Mouse (Mus musculus): ENCODE results near the gene Baz2b. TPM values are rescaled to one million over a fixed set of nuclear protein-coding genes. Genes with fewer than 3 reads are reported as not detected.
A peak's percentile ranks its signal among the peaks of the same experiment; 100 is the strongest.

The Baz2b gene
- polyA plus RNA-seq, 1 experiment from 2014 or later: 108 TPM

- peaks cover 3% of the 10 kb centered on the region; the same call in 1 of the 2 replicates for H3K4me1 ChIP-seq (replicated peaks; ENCODE audit: control insufficient read depth, insufficient read depth, low read length)
Observed at GRCm38 (mm10) chr2:60123061-60123874, 86.4 kb downstream of the Baz2b start.

DNA sequence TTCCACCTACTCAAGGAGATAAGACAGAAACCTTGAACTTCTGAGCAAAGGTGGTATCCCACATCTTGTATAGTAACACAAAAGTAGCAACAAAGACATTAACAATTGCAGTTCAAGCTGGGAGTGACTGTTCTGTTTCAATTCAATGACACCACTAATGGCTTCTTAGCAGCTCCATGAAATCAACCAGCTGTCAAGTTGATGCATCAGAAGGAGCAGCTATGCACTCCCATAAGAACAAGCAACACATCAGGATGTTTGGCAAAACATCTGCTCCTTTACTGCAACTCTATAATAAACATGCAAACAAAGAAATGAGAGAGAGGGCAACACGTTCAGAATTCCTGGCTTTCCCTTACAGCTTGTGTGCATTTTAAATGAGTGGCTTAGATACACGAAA lies 87.5 kb downstream of the Baz2b start:
- Histone ChIP-seq H3K36me3 (ENCODE audit: control insufficient read depth, insufficient read depth, low read length) (no peaks in the 10 kb centered on the region), H3K4me1 (replicated peaks; ENCODE audit: control insufficient read depth, insufficient read depth, low read length) (peaks cover 3% of the 10 kb centered on the region; the same call in 1 of the 2 replicates), H3K9ac (ENCODE audit: low read depth, low read length) (no peak overlapping the region), H3K27me3 (ENCODE audit: control insufficient read depth, insufficient read depth, low read length) (no peaks in the 10 kb centered on the region), H3K27ac (ENCODE audit: low read depth, low read length) (peak overlapping the region; percentile 32; the same call in 1 of the 2 replicates), H3K4me2 (replicated peaks; ENCODE audit: low read depth, low read length) (peak overlapping the region; percentile 9), H3K9me3 (ENCODE audit: control insufficient read depth, low read length) (no peaks in the 10 kb centered on the region), H3K4me3 (ENCODE audit: low read depth, low read length) (0 out of 2 replicates have a peak overlapping the region, but pooled peaks have one; percentile 8)
- DNase-seq (ENCODE audit: low spot score) (peak; percentile 30), ATAC-seq (ENCODE audit: low FRiP score) (no peak)
- 30% methylated on average over 2 of the region's 2 CpGs for WGBS

More at GRCm38 (mm10) chr2:60123061-60123874, 86.4 kb downstream of the Baz2b start:
- peak overlapping the region; percentile 19 for H3K4me3 ChIP-seq (ENCODE audit: low read depth, low read length)
- ATAC-seq (ENCODE audit: low FRiP score): no peak
- peak; percentile 29 for DNase-seq (ENCODE audit: low spot score)
- peak overlapping the region; percentile 65; the same call in 1 of the 2 replicates for H3K27ac ChIP-seq (ENCODE audit: low read depth, low read length)
- WGBS: 38% methylated on average over 6 of the region's 6 CpGs
- H3K27me3 ChIP-seq (ENCODE audit: control insufficient read depth, insufficient read depth, low read length): no peaks in the 10 kb centered on the region
- H3K9me3 ChIP-seq (ENCODE audit: control insufficient read depth, low read length): no peaks in the 10 kb centered on the region
- H3K9ac ChIP-seq (ENCODE audit: low read depth, low read length): no peak overlapping the region
- H3K4me2 ChIP-seq (replicated peaks; ENCODE audit: low read depth, low read length): peak overlapping the region; percentile 37
- H3K36me3 ChIP-seq (ENCODE audit: control insufficient read depth, insufficient read depth, low read length): no peaks in the 10 kb centered on the region

DNA sequence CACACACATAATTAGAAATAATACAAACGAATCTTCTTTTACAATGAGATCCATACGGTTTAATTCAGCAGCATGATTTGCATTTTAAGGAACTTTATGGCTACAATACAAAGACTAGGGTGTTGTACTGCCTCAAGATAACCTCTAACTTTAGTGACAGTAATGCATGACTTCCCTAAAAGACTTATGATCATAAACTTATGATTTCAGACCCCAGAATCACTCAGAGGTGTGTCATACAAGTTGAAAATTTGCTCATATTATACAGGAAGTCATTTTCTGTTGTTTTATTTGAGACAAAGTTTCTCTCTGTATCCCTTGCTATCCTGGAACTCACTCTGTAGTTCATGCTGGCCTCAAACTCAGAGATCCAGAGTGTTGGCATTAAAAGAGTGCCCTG lies 89.0 kb downstream of the Baz2b start:
- 75% methylated on average over 2 of the region's 2 CpGs for WGBS
- DNase-seq (ENCODE audit: low spot score) (no peak), ATAC-seq (ENCODE audit: low FRiP score) (no peak)
- Histone ChIP-seq H3K27me3 (ENCODE audit: control insufficient read depth, insufficient read depth, low read length) (no peaks in the 10 kb centered on the region), H3K4me1 (replicated peaks; ENCODE audit: control insufficient read depth, insufficient read depth, low read length) (peaks cover 3% of the 10 kb centered on the region; the same call in 1 of the 2 replicates), H3K9ac (ENCODE audit: low read depth, low read length) (no peak overlapping the region), H3K4me2 (replicated peaks; ENCODE audit: low read depth, low read length) (no peak overlapping the region), H3K27ac (ENCODE audit: low read depth, low read length) (no peak overlapping the region), H3K9me3 (ENCODE audit: control insufficient read depth, low read length) (no peaks in the 10 kb centered on the region), H3K36me3 (ENCODE audit: control insufficient read depth, insufficient read depth, low read length) (no peaks in the 10 kb centered on the region), H3K4me3 (ENCODE audit: low read depth, low read length) (no peak overlapping the region)

DNA sequence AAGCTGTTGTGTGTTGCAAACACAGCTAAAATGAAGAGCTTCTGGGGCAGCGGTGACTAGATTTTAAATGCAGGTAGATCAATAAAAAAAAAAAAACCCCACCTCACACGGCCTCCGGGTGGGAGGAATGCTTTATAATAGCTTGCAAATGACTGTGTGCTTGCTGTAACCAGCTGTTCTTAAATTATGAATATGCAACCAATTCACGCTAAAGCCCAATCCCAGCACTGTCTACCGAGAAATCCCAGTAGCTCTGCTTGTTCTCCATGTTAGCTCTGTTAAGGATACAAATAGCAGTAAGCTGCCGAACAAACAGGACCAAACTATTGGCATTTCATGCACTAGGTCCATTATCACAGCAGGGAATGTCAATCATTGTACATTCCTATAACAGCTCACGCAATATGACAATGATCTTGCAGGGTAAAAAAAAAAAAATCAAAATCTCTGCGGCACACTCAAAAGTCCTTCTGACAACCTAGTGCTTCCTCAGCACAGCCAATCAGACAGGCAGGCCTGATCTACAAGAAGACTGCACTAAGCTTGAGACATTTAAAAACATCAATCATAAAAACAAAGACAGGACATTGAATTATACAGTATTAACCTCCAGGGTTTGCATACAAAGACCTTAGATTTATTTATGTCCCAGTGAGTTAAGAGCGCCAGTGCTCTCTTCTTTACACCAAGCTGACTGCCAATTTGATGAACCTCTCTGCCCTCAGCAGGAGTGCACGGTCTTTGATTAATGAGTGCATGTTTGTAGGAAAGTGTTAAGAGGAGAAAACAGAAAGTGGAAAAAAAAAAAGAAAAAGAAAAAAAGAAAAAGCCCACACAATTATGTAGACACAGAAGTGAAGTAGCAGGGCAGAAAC lies 90.7 kb downstream of the Baz2b start:
- Histone ChIP-seq H3K4me3 (ENCODE audit: low read depth, low read length) (no peak overlapping the region), H3K9me3 (ENCODE audit: control insufficient read depth, low read length) (no peaks in the 10 kb centered on the region), H3K4me1 (replicated peaks; ENCODE audit: control insufficient read depth, insufficient read depth, low read length) (peaks cover 3% of the 10 kb centered on the region; the same call in 1 of the 2 replicates), H3K36me3 (ENCODE audit: control insufficient read depth, insufficient read depth, low read length) (no peaks in the 10 kb centered on the region), H3K27ac (ENCODE audit: low read depth, low read length) (peak overlapping the region; percentile 47; the same call in 1 of the 2 replicates), H3K4me2 (replicated peaks; ENCODE audit: low read depth, low read length) (no peak overlapping the region; the same call in 1 of the 2 replicates), H3K27me3 (ENCODE audit: control insufficient read depth, insufficient read depth, low read length) (no peaks in the 10 kb centered on the region), H3K9ac (ENCODE audit: low read depth, low read length) (no peak overlapping the region)
- DNase-seq (ENCODE audit: low spot score) (no peak), ATAC-seq (ENCODE audit: low FRiP score) (peak; percentile 48)
- 41% methylated on average over 10 of the region's 10 CpGs for WGBS

GRCm38 (mm10) chr2:60117867-60118266 lies 91.8 kb downstream of the Baz2b start:
- ATAC-seq (ENCODE audit: low FRiP score) (no peak), DNase-seq (ENCODE audit: low spot score) (no peak)
- Histone ChIP-seq H3K4me2 (replicated peaks; ENCODE audit: low read depth, low read length) (no peak overlapping the region), H3K4me1 (replicated peaks; ENCODE audit: control insufficient read depth, insufficient read depth, low read length) (peaks cover 3% of the 10 kb centered on the region; the same call in 1 of the 2 replicates), H3K27me3 (ENCODE audit: control insufficient read depth, insufficient read depth, low read length) (no peaks in the 10 kb centered on the region), H3K27ac (ENCODE audit: low read depth, low read length) (no peak overlapping the region), H3K9me3 (ENCODE audit: control insufficient read depth, low read length) (no peaks in the 10 kb centered on the region), H3K9ac (ENCODE audit: low read depth, low read length) (no peak overlapping the region), H3K4me3 (ENCODE audit: low read depth, low read length) (no peak overlapping the region), H3K36me3 (ENCODE audit: control insufficient read depth, insufficient read depth, low read length) (no peaks in the 10 kb centered on the region)
- WGBS: 79% methylated on average over 9 of the region's 9 CpGs

GRCm38 (mm10) chr2:60115891-60116554 lies 93.6 kb downstream of the Baz2b start:
- H3K36me3 ChIP-seq (ENCODE audit: control insufficient read depth, insufficient read depth, low read length): no peaks in the 10 kb centered on the region
- WGBS: 66% methylated on average over 12 of the region's 12 CpGs
- no peak overlapping the region for H3K27ac ChIP-seq (ENCODE audit: low read depth, low read length)
- no peak overlapping the region for H3K4me2 ChIP-seq (replicated peaks; ENCODE audit: low read depth, low read length)
- no peaks in the 10 kb centered on the region for H3K9me3 ChIP-seq (ENCODE audit: control insufficient read depth, low read length)
- H3K9ac ChIP-seq (ENCODE audit: low read depth, low read length): no peak overlapping the region
- no peaks in the 10 kb centered on the region; the same call in 1 of the 2 replicates for H3K4me1 ChIP-seq (replicated peaks; ENCODE audit: control insufficient read depth, insufficient read depth, low read length)
- no peaks in the 10 kb centered on the region for H3K27me3 ChIP-seq (ENCODE audit: control insufficient read depth, insufficient read depth, low read length)
- ATAC-seq (ENCODE audit: low FRiP score): no peak
- DNase-seq (ENCODE audit: low spot score): no peak
- no peak overlapping the region for H3K4me3 ChIP-seq (ENCODE audit: low read depth, low read length)

DNA sequence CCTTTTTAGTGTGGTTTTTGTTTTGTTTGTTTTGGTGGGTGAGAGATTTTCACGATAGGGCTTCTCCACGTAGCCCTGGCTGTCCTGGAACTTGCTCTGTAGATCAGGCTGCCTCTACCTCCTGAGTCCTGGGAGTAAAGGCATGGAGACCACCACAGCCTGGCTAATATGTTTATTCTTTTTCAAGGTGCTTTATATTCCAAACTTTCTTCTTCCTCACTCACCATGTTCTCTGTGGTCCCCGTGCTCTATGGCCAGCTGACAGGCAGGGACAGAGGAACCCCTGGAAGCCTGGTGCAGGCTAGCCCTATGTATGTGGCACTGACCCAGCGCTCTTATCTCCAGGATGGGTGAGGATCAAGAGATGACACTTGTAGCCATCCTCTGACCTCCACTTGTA lies 94.7 kb downstream of the Baz2b start:
- 86% methylated on average over 4 of the region's 4 CpGs for WGBS

More for the DNA sequence above, 94.7 kb downstream of the Baz2b start:
- no peak overlapping the region for H3K4me2 ChIP-seq (replicated peaks; ENCODE audit: low read depth, low read length)
- no peaks in the 10 kb centered on the region for H3K27me3 ChIP-seq (ENCODE audit: control insufficient read depth, insufficient read depth, low read length)
- no peaks in the 10 kb centered on the region for H3K9me3 ChIP-seq (ENCODE audit: control insufficient read depth, low read length)
- no peak overlapping the region for H3K27ac ChIP-seq (ENCODE audit: low read depth, low read length)
- no peak overlapping the region for H3K9ac ChIP-seq (ENCODE audit: low read depth, low read length)
- DNase-seq (ENCODE audit: low spot score) (no peak), ATAC-seq (ENCODE audit: low FRiP score) (no peak)
- no peak overlapping the region for H3K4me3 ChIP-seq (ENCODE audit: low read depth, low read length)
- no peaks in the 10 kb centered on the region; the same call in 1 of the 2 replicates for H3K4me1 ChIP-seq (replicated peaks; ENCODE audit: control insufficient read depth, insufficient read depth, low read length)
- no peaks in the 10 kb centered on the region for H3K36me3 ChIP-seq (ENCODE audit: control insufficient read depth, insufficient read depth, low read length)
